17 mouse cellular contexts compared by ENCODE assay signal in genomic region chr10:37219936-37220335, GRCm38 (mm10).
DNase-seq lines count a peak whose midpoint lies in the region; ATAC-seq and TF ChIP-seq lines count a peak whose summit lies in the region.
"Had no signal": no experiment of that assay in that cellular context is flagged by ENCODE, and none has a peak within 500 bp of the region (broad histone marks: within the 10 kb centered on the region; RNA-seq: fewer than 3 reads in every experiment).

No protein-coding gene starts in this region.

- H3K4me3 ChIP-seq in heart, embryonic 14.5 days (ENCODE audit: control insufficient read depth in 1 of 2, insufficient read depth in 1 of 2, low read depth in 1 of 2, low read length in 2 of 2): no peak overlapping the region
- no peak overlapping the region for H3K4me3 ChIP-seq in heart, embryonic 10.5 days
- H3K4me3 ChIP-seq in liver, embryonic 14.5 days (ENCODE audit: insufficient read depth in 1 of 2, low read depth in 2 of 2, low read length in 2 of 2): no peak overlapping the region
- H3K4me3 ChIP-seq: embryonic facial prominence, embryonic 10.5 days; forebrain, embryonic 13.5 days; limb, embryonic 13.5 days; midbrain, embryonic 15.5 days had no signal

- no peaks in the 10 kb centered on the region for H3K36me3 ChIP-seq in heart, embryonic 14.5 days (ENCODE audit: control insufficient read depth, insufficient read depth, low read length)
- H3K36me3 ChIP-seq in heart, embryonic 10.5 days: no peaks in the 10 kb centered on the region
- no peaks in the 10 kb centered on the region for H3K36me3 ChIP-seq in liver, embryonic 14.5 days (replicated peaks; ENCODE audit: control insufficient read depth, insufficient read depth, low read depth)
- H3K36me3 ChIP-seq: embryonic facial prominence, embryonic 10.5 days; limb, embryonic 13.5 days; midbrain, embryonic 15.5 days had no signal

- H3K27me3 ChIP-seq in heart, embryonic 14.5 days (ENCODE audit: control insufficient read depth, insufficient read depth, low read length): no peaks in the 10 kb centered on the region
- no peaks in the 10 kb centered on the region for H3K27me3 ChIP-seq in heart, embryonic 10.5 days (ENCODE audit: insufficient read depth, poor library complexity, severe bottlenecking)
- no peaks in the 10 kb centered on the region for H3K27me3 ChIP-seq in liver, embryonic 14.5 days (ENCODE audit: control insufficient read depth, insufficient read depth, low read length)
- H3K27me3 ChIP-seq: forebrain, embryonic 13.5 days; limb, embryonic 13.5 days; midbrain, embryonic 15.5 days; Patski had no signal

- TF ChIP-seq EP300 in liver, embryonic 14.5 days (IDR thresholded peaks at IDR 0.05; ENCODE audit: low read depth): no peak

- H3K4me2 ChIP-seq in heart, embryonic 14.5 days (ENCODE audit: low read length): no peak overlapping the region
- peak overlapping the region; percentile 39; the same call in 1 of the 2 replicates for H3K4me2 ChIP-seq in liver, embryonic 14.5 days (ENCODE audit: low read depth)
- H3K4me2 ChIP-seq: forebrain, embryonic 13.5 days; hindbrain, embryonic 14.5 days; limb, embryonic 13.5 days; midbrain, embryonic 15.5 days had no signal

- peak overlapping the region; percentile 36 to 50 for H3K27ac ChIP-seq in heart, embryonic 14.5 days (replicated peaks in 1 of 2; ENCODE audit: control insufficient read depth in 1 of 2, insufficient read depth in 1 of 2, low read depth in 2 of 2, low read length in 2 of 2)
- no peak overlapping the region for H3K27ac ChIP-seq in heart, embryonic 10.5 days
- peak overlapping the region; percentile 34 for H3K27ac ChIP-seq in liver, embryonic 14.5 days
- H3K27ac ChIP-seq: embryonic facial prominence, embryonic 10.5 days; forebrain, embryonic 13.5 days; hindbrain, embryonic 14.5 days; limb, embryonic 13.5 days; midbrain, embryonic 15.5 days had no signal

- H3K4me1 ChIP-seq in heart, embryonic 14.5 days (ENCODE audit: control insufficient read depth in 2 of 2, insufficient read depth in 2 of 2, low read length in 2 of 2): peaks cover 3% of the 10 kb centered on the region in 2 experiments; a peak in 1 of 4 replicates
- H3K4me1 ChIP-seq in heart, embryonic 10.5 days: peaks cover 22% of the 10 kb centered on the region
- H3K4me1 ChIP-seq in liver, embryonic 14.5 days (replicated peaks; ENCODE audit: control insufficient read depth in 2 of 2, insufficient read depth in 2 of 2, low read length in 1 of 2): peaks cover 29 to 41% of the 10 kb centered on the region in 2 experiments
- H3K4me1 ChIP-seq: forebrain, embryonic 13.5 days; limb, embryonic 13.5 days; midbrain, embryonic 15.5 days had no signal

- DNase-seq in heart, embryonic 10.5 days (ENCODE audit: low spot score): no peak
- no peak for DNase-seq in liver, embryonic 14.5 days (ENCODE audit: low read depth in 3 of 3, low spot score in 3 of 3)
- DNase-seq in liver: no peak
- peak; percentile 54 for DNase-seq in kidney, postnatal 14 days
- DNase-seq in thymus, postnatal 0 days (ENCODE audit: low spot score): no peak
- DNase-seq: cerebellum, postnatal 14 days; retina, postnatal 1 day; thymus, adult 18-20 months had no signal

- ATAC-seq in heart, embryonic 14.5 days (ENCODE audit: insufficient number of reproducible peaks, insufficient read depth, low FRiP score, low read depth): no peak
- no peak for ATAC-seq in liver, embryonic 14.5 days (ENCODE audit: insufficient read depth)
- no peak for ATAC-seq in megakaryocyte-erythroid progenitor cell, adult 5-6 weeks (replicated peaks; ENCODE audit: low FRiP score, low TSS enrichment, poor library complexity, severe bottlenecking)
- ATAC-seq: activated CD4-positive, CD25-positive, alpha-beta regulatory T cell, adult 4 months; forebrain, embryonic 13.5 days; midbrain, embryonic 15.5 days; Patski had no signal

- WGBS in heart, embryonic 14.5 days: 52% methylated on average over 4 of the region's 4 CpGs
- WGBS in heart, embryonic 10.5 days: 51% methylated on average over 4 of the region's 4 CpGs
- WGBS in liver, embryonic 14.5 days (ENCODE audit: insufficient replicate concordance): 40% methylated on average over 4 of the region's 4 CpGs

- no peak for TF ChIP-seq CTCF in liver, embryonic 14.5 days (IDR thresholded peaks at IDR 0.05; ENCODE audit: low read depth)

- H3K9me3 ChIP-seq in heart, embryonic 14.5 days (ENCODE audit: control insufficient read depth, low read length): no peaks in the 10 kb centered on the region
- no peaks in the 10 kb centered on the region for H3K9me3 ChIP-seq in heart, embryonic 10.5 days
- no peaks in the 10 kb centered on the region for H3K9me3 ChIP-seq in liver, embryonic 14.5 days (ENCODE audit: control insufficient read depth, low read length)
- H3K9me3 ChIP-seq: embryonic facial prominence, embryonic 10.5 days; forebrain, embryonic 13.5 days; limb, embryonic 13.5 days; midbrain, embryonic 15.5 days had no signal

- no peak overlapping the region for H3K9ac ChIP-seq in heart, embryonic 14.5 days (ENCODE audit: low read length)
- H3K9ac ChIP-seq in liver, embryonic 14.5 days (replicated peaks): no peak overlapping the region
- H3K9ac ChIP-seq: forebrain, embryonic 13.5 days; hindbrain, embryonic 14.5 days; limb, embryonic 13.5 days; midbrain, embryonic 15.5 days had no signal
